Mouse (Mus musculus) midbrain, embryonic 13.5 days (tissue): ENCODE measurements at regions not wholly inside any gene's neighbourhood (a gene's known extent, or its start where the extent isn't known, plus 50 kb on each side); places are given as distances from the start of the nearest gene placed in this dataset.

Source experiments
- ATAC-seq: fragments of 200-750 bp; cut with Nextera tagmentation; 2 replicates; pipeline ENCODE4 v1.8.0; 2017; ENCODE audit warnings: mild to moderate bottlenecking, moderate TSS enrichment, moderate library complexity
- H3K27ac ChIP-seq: fragments of 300-500 bp; sonication (generic); 2 replicates; pipeline ENCODE4 v1.5.1; 2015; ENCODE audit warnings: inconsistent platforms, mild to moderate bottlenecking, moderate library complexity
- H3K27me3 ChIP-seq: fragments of 300-500 bp; sonication (generic); 2 replicates; pipeline ENCODE4 v1.6.1; 2015; ENCODE audit warnings: mild to moderate bottlenecking, inconsistent platforms
- H3K36me3 ChIP-seq: fragments of 300-500 bp; sonication (generic); 2 replicates; pipeline ENCODE4 v1.6.1; 2015; ENCODE audit warnings: mild to moderate bottlenecking, inconsistent platforms
- H3K4me1 ChIP-seq: fragments of 300-500 bp; sonication (generic); replicated peaks from 2 replicates; pipeline ENCODE4 v1.6.1; 2015; ENCODE audit warnings: inconsistent platforms
- H3K4me2 ChIP-seq: fragments of 300-500 bp; sonication (generic); replicated peaks from 2 replicates; pipeline ENCODE4 v1.6.1; 2015; ENCODE audit warnings: moderate library complexity, mild to moderate bottlenecking, inconsistent platforms
- H3K4me3 ChIP-seq: fragments of 300-500 bp; sonication (generic); replicated peaks from 2 replicates; pipeline ENCODE4 v1.5.1; 2015; ENCODE audit warnings: mild to moderate bottlenecking, inconsistent platforms
- H3K9ac ChIP-seq: fragments of 300-500 bp; sonication (generic); replicated peaks from 2 replicates; pipeline ENCODE4 v1.6.1; 2015; ENCODE audit warnings: mild to moderate bottlenecking, inconsistent platforms
- H3K9me3 ChIP-seq: fragments of 300-500 bp; sonication (generic); 2 replicates; pipeline ENCODE4 v1.6.1; 2016; ENCODE audit warnings: mild to moderate bottlenecking, inconsistent platforms
- WGBS: fragments of 180-500 bp; shearing (Covaris S2); methylation state at CpG from one replicate; pipeline ENCODE4 v1.1.7; 2015; 5-methylcytosine and 5-hydroxymethylcytosine counted together

DNA sequence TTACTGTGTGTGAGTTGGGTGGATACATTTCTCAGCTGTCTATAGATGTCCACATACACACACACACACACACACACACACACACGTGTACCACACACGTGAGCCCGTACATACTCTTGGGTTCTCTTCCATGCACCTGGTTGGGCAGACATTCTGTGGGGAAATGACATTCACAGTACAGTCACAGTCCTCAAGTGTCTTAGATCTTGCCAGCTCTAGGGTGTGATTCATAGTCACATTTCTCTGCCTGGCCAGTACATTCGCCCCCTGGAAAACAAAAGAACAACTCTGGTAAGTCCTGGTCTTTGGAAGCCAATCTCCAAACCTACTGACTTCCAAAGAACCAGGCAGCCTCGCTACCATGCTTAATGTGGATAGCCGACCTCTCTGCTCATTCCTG lies 64.6 kb upstream of the Acbd6 start:
- whole genome bisulfite sequencing, result 90% methylated on average over 6 of the region's 6 CpGs
- no peak overlapping the region for H3K27ac ChIP-seq
- H3K4me1 ChIP-seq, result peaks cover 33% of the 10 kb centered on the region
- H3K4me3 ChIP-seq, result no peak overlapping the region
- ATAC-seq, result no peak
- no peaks in the 10 kb centered on the region for H3K9me3 ChIP-seq
- H3K27me3 ChIP-seq, result no peaks in the 10 kb centered on the region
- no peaks in the 10 kb centered on the region for H3K36me3 ChIP-seq
- no peak overlapping the region for H3K9ac ChIP-seq
- no peak overlapping the region for H3K4me2 ChIP-seq

DNA sequence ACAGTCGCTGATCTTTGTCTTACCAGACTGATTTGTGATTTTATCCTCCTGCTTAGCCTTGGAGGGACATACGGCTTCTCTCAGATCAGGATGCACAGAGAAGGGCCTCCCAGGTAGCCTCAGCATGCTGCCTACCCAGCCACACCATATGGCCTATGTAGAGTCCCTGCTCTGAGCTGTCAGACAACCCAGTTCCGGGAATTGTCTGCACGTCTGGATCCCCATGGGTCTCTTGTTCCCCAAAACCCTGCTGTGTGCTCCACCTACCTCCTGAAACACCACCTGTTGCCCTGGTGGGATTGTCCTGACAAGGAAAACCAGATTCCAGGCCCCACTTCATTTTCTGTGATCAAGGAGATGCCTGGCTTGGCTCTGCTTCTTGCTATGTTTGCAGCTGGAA lies 64.1 kb upstream of the Acbd6 start:
- Histone ChIP-seq H3K27me3 (no peaks in the 10 kb centered on the region), H3K27ac (no peak overlapping the region), H3K9ac (no peak overlapping the region), H3K9me3 (no peaks in the 10 kb centered on the region), H3K4me1 (peaks cover 29% of the 10 kb centered on the region), H3K4me2 (no peak overlapping the region), H3K4me3 (no peak overlapping the region), H3K36me3 (no peaks in the 10 kb centered on the region)
- WGBS, result 78% methylated on average over 4 of the region's 4 CpGs
- ATAC-seq, result no peak

DNA sequence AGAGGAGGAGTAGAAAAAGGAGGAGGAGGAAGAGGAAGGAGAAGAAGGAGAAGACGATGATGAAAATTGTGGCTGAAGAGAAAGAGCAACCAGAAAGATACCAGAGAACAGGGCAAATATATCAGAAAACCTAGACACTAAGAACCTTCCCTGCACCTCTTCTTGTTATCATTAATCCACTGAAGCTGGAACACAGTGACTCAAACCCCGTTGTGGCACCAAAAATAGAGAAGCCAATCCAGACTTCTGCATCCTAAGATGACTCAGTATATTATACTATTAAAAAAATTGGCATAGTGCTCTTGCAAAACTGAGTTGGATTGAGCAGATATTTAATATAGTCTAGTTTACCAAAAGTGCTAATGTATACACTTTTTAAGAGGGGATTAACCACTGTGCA lies 63.6 kb upstream of the Acbd6 start:
- H3K36me3 ChIP-seq, result no peaks in the 10 kb centered on the region
- no peak for ATAC-seq

GRCm38 (mm10) chr1:155499735-155500134 lies 58.2 kb upstream of the Acbd6 start:
- H3K27ac ChIP-seq, result no peak overlapping the region
- H3K9me3 ChIP-seq, result no peaks in the 10 kb centered on the region
- H3K4me2 ChIP-seq, result no peak overlapping the region
- H3K9ac ChIP-seq, result no peak overlapping the region
- H3K4me1 ChIP-seq, result peaks cover 5% of the 10 kb centered on the region
- 92% methylated on average over 1 of the region's 1 CpGs for WGBS
- ATAC-seq, result no peak
- no peaks in the 10 kb centered on the region for H3K27me3 ChIP-seq
- no peaks in the 10 kb centered on the region for H3K36me3 ChIP-seq
- H3K4me3 ChIP-seq, result no peak overlapping the region

More for the DNA sequence above, 63.6 kb upstream of the Acbd6 start:
- 94% methylated on average over 2 of the region's 2 CpGs for WGBS
- no peaks in the 10 kb centered on the region for H3K27me3 ChIP-seq
- H3K4me1 ChIP-seq, result peaks cover 25% of the 10 kb centered on the region
- H3K4me3 ChIP-seq, result no peak overlapping the region
- H3K9ac ChIP-seq, result no peak overlapping the region
- no peaks in the 10 kb centered on the region for H3K9me3 ChIP-seq
- no peak overlapping the region for H3K4me2 ChIP-seq
- H3K27ac ChIP-seq, result no peak overlapping the region

DNA sequence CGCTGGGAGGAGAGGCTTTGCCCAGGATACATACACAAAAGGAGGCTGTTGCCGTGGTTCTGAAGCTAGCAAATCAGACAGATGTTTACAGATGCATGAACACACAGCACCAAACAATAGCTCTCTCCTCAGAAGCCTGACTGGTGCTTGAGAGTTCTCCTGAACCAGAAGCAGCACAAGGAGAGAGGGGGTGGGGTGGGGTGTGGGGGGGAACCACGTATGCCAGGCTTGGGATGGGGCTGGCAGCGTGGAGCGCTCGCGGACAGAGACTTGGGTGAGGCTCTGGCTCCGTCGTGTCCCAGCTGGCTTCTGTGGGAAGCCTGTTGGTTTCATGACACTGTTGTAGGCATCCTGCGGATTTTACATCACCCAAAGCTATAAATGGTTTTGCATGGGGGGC lies 55.1 kb upstream of the Acbd6 start:
- Histone ChIP-seq H3K27ac (no peak overlapping the region), H3K9ac (no peak overlapping the region), H3K27me3 (no peaks in the 10 kb centered on the region), H3K4me3 (no peak overlapping the region), H3K36me3 (no peaks in the 10 kb centered on the region), H3K9me3 (no peaks in the 10 kb centered on the region), H3K4me1 (peaks cover 5% of the 10 kb centered on the region), H3K4me2 (no peak overlapping the region)
- ATAC-seq, result no peak
- 48% methylated on average over 10 of the region's 10 CpGs for WGBS

DNA sequence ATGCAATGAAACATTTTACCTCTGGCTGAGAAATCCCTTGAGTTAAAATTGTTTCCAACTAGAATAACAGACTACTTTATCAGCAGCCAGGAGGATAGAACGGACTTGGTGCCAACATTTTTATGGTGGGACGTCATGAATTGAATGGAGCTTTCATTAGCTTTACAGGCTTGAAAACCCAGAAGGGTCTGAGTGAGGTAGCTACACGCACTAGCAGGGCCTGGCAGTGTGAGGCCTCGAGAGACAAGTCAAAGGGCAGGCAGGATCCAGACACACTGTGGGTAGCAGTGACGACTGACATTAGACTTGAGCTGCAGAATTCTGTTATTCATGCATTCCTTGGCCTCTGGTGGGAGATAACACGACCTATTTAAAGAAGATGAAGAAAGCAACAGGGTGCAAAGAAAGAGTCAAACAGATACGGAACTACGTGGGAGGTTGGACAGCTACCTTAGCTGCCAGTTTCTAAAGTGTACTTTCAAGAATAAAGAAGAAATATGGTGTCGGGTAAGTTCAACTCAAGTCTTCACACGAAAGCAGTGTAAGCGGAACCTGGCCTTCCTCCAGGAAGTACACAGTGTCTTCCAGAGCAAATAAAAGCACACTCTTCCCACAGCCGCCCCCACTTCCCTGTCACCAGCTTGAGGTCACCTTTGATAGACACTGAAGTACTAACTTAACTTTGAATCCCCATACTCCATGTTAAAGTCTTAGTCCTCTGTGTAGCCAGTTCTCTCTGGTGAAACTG lies 53.2 kb upstream of the Acbd6 start:
- Histone ChIP-seq H3K27ac (no peak overlapping the region), H3K27me3 (no peaks in the 10 kb centered on the region), H3K4me2 (no peak overlapping the region), H3K9ac (no peak overlapping the region), H3K4me1 (peaks cover 5% of the 10 kb centered on the region), H3K9me3 (no peaks in the 10 kb centered on the region), H3K36me3 (no peaks in the 10 kb centered on the region), H3K4me3 (no peak overlapping the region)
- ATAC-seq, result no peak
- WGBS, result 67% methylated on average over 12 of the region's 12 CpGs

DNA sequence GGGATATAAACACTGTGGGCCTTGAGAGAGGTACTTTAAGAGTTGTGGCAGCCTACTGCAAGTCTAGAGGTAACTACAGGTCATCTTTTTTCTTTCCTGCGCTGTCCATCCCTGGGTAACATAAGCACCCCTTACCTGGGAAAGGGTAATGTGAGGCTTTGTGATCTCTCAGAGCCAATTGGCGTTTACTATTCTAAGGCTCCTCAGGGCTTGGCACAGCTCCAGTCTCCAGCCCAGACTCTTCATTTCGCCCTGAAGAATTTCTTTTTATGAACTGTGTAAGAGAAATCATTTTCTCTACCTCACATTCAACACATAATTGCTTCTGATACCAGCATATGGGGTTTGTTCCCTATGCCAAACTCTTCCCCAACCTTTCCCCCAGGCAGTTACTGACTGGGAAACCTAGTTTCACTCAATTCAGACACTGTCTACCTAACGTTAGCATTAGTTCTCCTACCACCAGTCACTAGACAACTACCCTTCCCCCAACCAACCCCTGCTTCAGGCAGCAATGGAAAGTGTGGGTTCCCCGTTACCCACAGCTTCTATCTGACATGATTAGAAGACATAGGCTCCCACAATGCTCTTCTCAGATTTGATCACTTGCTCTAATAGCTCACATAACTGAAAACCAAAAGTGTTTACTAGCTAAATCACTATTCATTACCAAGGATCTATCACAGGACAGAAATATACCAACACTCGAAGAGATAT lies 52.4 kb upstream of the Acbd6 start:
- no peaks in the 10 kb centered on the region for H3K27me3 ChIP-seq
- no peaks in the 10 kb centered on the region for H3K36me3 ChIP-seq
- WGBS, result 71% methylated on average over 6 of the region's 6 CpGs
- H3K4me2 ChIP-seq, result no peak overlapping the region
- no peak overlapping the region for H3K27ac ChIP-seq
- H3K9ac ChIP-seq, result no peak overlapping the region
- no peak overlapping the region for H3K4me3 ChIP-seq
- peaks cover 5% of the 10 kb centered on the region for H3K4me1 ChIP-seq
- H3K9me3 ChIP-seq, result no peaks in the 10 kb centered on the region
- no peak for ATAC-seq
